ENCODE assay signal across 24 mouse cellular contexts in the genomic region with DNA sequence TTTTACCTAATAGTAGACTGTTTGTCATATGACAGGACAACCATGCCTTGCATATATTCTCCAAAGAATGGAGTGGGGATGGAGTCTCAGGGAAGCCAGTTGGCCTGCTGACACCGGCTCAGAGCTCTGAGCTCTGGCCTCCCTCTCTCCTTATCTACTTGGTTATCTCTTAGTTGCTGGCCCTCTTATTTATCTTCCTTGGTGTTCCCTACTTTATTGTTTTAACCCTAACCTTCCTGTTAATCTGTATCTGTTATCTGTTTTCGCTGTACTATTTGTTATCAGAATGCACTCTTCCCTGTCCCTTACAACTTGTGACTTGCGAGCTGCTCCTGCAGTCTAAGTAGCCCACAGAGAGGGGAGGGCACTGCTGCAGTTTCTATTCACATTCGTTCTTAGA. TPM values are rescaled to one million over a fixed set of nuclear protein-coding genes. Genes with fewer than 3 reads are reported as not detected.
DNase-seq lines count a peak whose midpoint lies in the region; ATAC-seq and TF ChIP-seq lines count a peak whose summit lies in the region.
"Had no signal": no experiment of that assay in that cellular context is flagged by ENCODE, and none has a peak within 500 bp of the region (broad histone marks: within the 10 kb centered on the region; RNA-seq: fewer than 3 reads in every experiment).

No protein-coding gene starts in this region.

- H3K27ac ChIP-seq in heart, embryonic 10.5 days, result 0 out of 2 replicates have a peak overlapping the region, but pooled peaks have one; percentile 72
- no peak overlapping the region for H3K27ac ChIP-seq in intestine, embryonic 15.5 days
- H3K27ac ChIP-seq in liver, embryonic 14.5 days, result peak overlapping the region; percentile 43
- H3K27ac ChIP-seq: gastrocnemius, adult 2 months; heart, embryonic 15.5 days; hindbrain, embryonic 13.5 days; hindbrain, postnatal 0 days had no signal

- H3K4me2 ChIP-seq in intestine, embryonic 15.5 days (replicated peaks), result no peak overlapping the region
- no peak overlapping the region; the same call in 1 of the 2 replicates for H3K4me2 ChIP-seq in liver, embryonic 14.5 days (ENCODE audit: low read depth)
- H3K4me2 ChIP-seq: heart, embryonic 11.5 days; heart, embryonic 15.5 days; hindbrain, embryonic 13.5 days had no signal

- WGBS in heart, embryonic 10.5 days, result 18% methylated on average over 4 of the region's 4 CpGs
- WGBS in intestine, embryonic 15.5 days, result 45% methylated on average over 4 of the region's 4 CpGs
- WGBS in liver, embryonic 14.5 days (ENCODE audit: insufficient replicate concordance), result 8% methylated on average over 4 of the region's 4 CpGs

- no peak for TF ChIP-seq CTCF in liver, embryonic 14.5 days (IDR thresholded peaks at IDR 0.05; ENCODE audit: low read depth)

- TF ChIP-seq EP300 in liver, embryonic 14.5 days (IDR thresholded peaks at IDR 0.05; ENCODE audit: low read depth), result no peak

- no peaks in the 10 kb centered on the region for H3K36me3 ChIP-seq in heart, embryonic 10.5 days
- H3K36me3 ChIP-seq in intestine, embryonic 15.5 days, result no peaks in the 10 kb centered on the region
- no peaks in the 10 kb centered on the region for H3K36me3 ChIP-seq in liver, embryonic 14.5 days (replicated peaks; ENCODE audit: control insufficient read depth, insufficient read depth, low read depth)
- H3K36me3 ChIP-seq: embryonic facial prominence, embryonic 10.5 days; heart, embryonic 15.5 days; hindbrain, embryonic 13.5 days had no signal

- no peaks in the 10 kb centered on the region; the same call in 1 of the 2 replicates for H3K27me3 ChIP-seq in heart, embryonic 10.5 days (ENCODE audit: insufficient read depth, poor library complexity, severe bottlenecking)
- H3K27me3 ChIP-seq in intestine, embryonic 15.5 days (replicated peaks), result no peaks in the 10 kb centered on the region
- no peaks in the 10 kb centered on the region for H3K27me3 ChIP-seq in liver, embryonic 14.5 days (ENCODE audit: control insufficient read depth, insufficient read depth, low read length)
- H3K27me3 ChIP-seq: heart, embryonic 15.5 days; hindbrain, embryonic 13.5 days; Patski had no signal

- peak; percentile 42 for ATAC-seq in intestine, embryonic 15.5 days
- ATAC-seq in liver, embryonic 14.5 days (ENCODE audit: insufficient read depth), result no peak
- ATAC-seq: CD4-positive, CD25-positive, alpha-beta regulatory T cell, adult 4 months; forebrain, embryonic 14.5 days; hindbrain, postnatal 0 days; Patski had no signal

- no peak for DNase-seq in heart, embryonic 10.5 days (ENCODE audit: low spot score)
- no peak for DNase-seq in heart, adult 8-10 months (ENCODE audit: low spot score)
- no peak for DNase-seq in liver, embryonic 14.5 days (ENCODE audit: low read depth in 3 of 3, low spot score in 3 of 3)
- no peak for DNase-seq in lung, postnatal 25 days (ENCODE audit: low spot score)
- no peak for DNase-seq in right cerebral cortex, postnatal 36 days (ENCODE audit: low spot score in 2 of 2)
- DNase-seq in left cerebral cortex, adult 9 months (ENCODE audit: low spot score in 2 of 2), result no peak
- DNase-seq: adrenal gland, adult 2 months; adrenal gland, postnatal 25 days; B cell, adult 2 months; cerebellum, adult 18-20 months; cerebellum, postnatal 10 days; gastrocnemius, adult 2 months; gastrocnemius, postnatal 36 days; heart, adult 11 months; heart, postnatal 14 days had no signal

- peaks cover 22% of the 10 kb centered on the region for H3K4me1 ChIP-seq in heart, embryonic 10.5 days
- 0 out of 2 replicates have a peak, but pooled peaks cover 3% of the 10 kb centered on the region for H3K4me1 ChIP-seq in intestine, embryonic 15.5 days (replicated peaks)
- peaks cover 45 to 51% of the 10 kb centered on the region in 2 experiments for H3K4me1 ChIP-seq in liver, embryonic 14.5 days (replicated peaks; ENCODE audit: control insufficient read depth in 2 of 2, insufficient read depth in 2 of 2, low read length in 1 of 2)
- H3K4me1 ChIP-seq: heart, embryonic 15.5 days; hindbrain, embryonic 13.5 days had no signal

- no peak overlapping the region for H3K9ac ChIP-seq in intestine, embryonic 15.5 days
- H3K9ac ChIP-seq in liver, embryonic 14.5 days (replicated peaks), result no peak overlapping the region
- H3K9ac ChIP-seq: heart, embryonic 15.5 days; hindbrain, embryonic 13.5 days had no signal

- no peak overlapping the region for H3K4me3 ChIP-seq in heart, embryonic 10.5 days
- H3K4me3 ChIP-seq in intestine, embryonic 15.5 days (replicated peaks), result no peak overlapping the region
- no peak overlapping the region for H3K4me3 ChIP-seq in liver, embryonic 14.5 days (ENCODE audit: insufficient read depth in 1 of 2, low read depth in 2 of 2, low read length in 2 of 2)
- H3K4me3 ChIP-seq: embryonic facial prominence, embryonic 10.5 days; gastrocnemius, adult 2 months; heart, embryonic 15.5 days; hindbrain, embryonic 13.5 days had no signal

- no peaks in the 10 kb centered on the region for H3K9me3 ChIP-seq in heart, embryonic 10.5 days
- H3K9me3 ChIP-seq in intestine, embryonic 15.5 days, result no peaks in the 10 kb centered on the region
- H3K9me3 ChIP-seq in liver, embryonic 14.5 days (ENCODE audit: control insufficient read depth, low read length), result no peaks in the 10 kb centered on the region
- H3K9me3 ChIP-seq: embryonic facial prominence, embryonic 10.5 days; heart, embryonic 15.5 days; hindbrain, embryonic 13.5 days had no signal

RNA-seq across cellular contexts. Expression of a gene that starts 12.5 kb away (rescaled TPM):
- 1.1 and 4.1 TPM in 2 replicates for polyA plus RNA-seq in heart, embryonic 10.5 days (2016; fragmentation: Nextera tagmentation; extraction: Ambion mirVana)
- total RNA-seq in heart, adult 8-10 months (2022), result 1 to 10 TPM in 1 of 4 experiments, under 1 TPM in 2, not detected in 1; 0.38 to 1.5 (median 0.90) TPM
- polyA plus RNA-seq in intestine, embryonic 15.5 days (2015; fragmentation: Nextera tagmentation; extraction: Ambion mirVana), result 30.2 and 33.3 TPM in 2 replicates
- polyA plus RNA-seq in liver, embryonic 14.5 days (2012; rRNA removed), result 2.8 and 3.6 TPM in 2 replicates
- polyA plus RNA-seq in liver, embryonic 14.5 days (2014; fragmentation: Nextera tagmentation; extraction: Ambion mirVana), result 19.0 and 20.8 TPM in 2 replicates
- total RNA-seq: hindbrain, postnatal 0 days had no signal
- polyA plus RNA-seq: forebrain, embryonic 14.5 days had no signal
